Mouse (Mus musculus): ENCODE data around the gene Asb14.
"Not testable (repeated sequence)": the region's sequence is repeated elsewhere in the genome, so short reads cannot be mapped to it uniquely, and the experiment has no call there.

The Asb14 gene

DNA sequence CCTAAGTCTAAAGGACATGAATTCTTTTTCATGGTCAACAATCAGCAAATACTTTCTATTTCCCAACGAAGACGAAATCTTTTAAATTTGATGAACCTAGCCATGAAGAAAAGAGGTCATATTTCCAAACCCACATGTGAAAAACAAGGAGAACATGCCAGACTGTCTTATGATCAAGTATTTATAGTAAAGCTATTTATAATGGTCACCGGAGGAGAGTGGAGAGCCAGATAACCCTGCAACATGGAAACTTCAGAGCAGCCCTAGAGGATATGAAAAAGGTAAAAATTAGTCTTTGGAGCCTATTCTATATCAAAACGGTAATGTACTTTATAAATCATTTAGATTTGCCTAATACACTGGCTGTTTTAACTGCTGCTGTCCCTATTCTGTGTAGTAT is at the start of gene Asb14:
TSS of gene Asb14 (plus strand) at position 166 of the 400 bp plus-strand sequence.
- no peak for DNase-seq (ENCODE audit: low spot score)

GRCm38 (mm10) chr14:26853053-26853452 is 41.3 kb upstream of the Asb14 start:
- no peak for DNase-seq (ENCODE audit: low spot score)

- no peak for DNase-seq (ENCODE audit: low spot score)
These were observed 40.3 kb upstream of the Asb14 start for GRCm38 (mm10) chr14:26854066-26854465.

DNA sequence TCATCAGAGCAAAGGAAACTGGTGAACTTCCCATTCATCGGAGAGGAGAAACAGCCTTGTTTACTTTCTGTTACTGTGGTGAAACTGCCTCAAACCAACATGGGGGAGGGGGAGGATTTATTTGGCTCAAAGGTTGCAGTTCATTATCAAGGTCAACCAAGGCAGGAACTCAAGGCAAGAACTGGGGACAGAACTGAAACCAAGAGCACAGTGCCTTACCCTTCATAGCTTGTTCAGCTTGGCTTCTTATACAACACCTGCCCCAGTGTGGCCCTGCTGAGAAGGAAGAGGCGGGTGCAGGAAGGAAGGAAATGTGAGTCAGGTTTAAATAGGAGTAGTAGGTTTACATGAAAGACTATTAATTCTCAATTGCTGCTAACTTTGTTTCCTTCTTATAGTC is 36.0 kb upstream of the Asb14 start:
- peak; percentile 32 for DNase-seq (ENCODE audit: low spot score)

- DNase-seq (ENCODE audit: low spot score), result no peak
These were observed 35.3 kb upstream of the Asb14 start for GRCm38 (mm10) chr14:26859024-26859423.

GRCm38 (mm10) chr14:26867356-26867755 is 27.0 kb upstream of the Asb14 start:
- DNase-seq (ENCODE audit: low spot score), result no peak

DNA sequence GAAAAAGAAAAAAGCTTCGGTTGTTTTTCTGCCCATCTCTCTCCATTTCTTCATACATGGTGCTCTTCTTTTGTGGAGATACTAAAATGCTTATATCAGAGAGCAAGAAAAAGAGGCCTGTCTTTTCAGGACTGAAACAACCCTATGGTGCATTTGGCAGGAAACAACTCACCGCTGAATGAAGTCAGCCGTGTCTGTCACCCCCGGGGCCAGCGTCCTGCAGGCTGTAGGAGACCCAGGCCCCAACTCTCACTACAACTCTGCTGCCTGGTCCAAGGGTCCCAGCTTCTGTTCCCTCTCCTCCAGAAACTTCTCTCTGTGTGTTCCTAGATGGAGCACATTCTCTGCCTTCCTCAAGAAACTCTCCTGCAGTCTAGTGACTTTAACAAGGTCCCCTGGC is 26.1 kb upstream of the Asb14 start:
- no peak for DNase-seq (ENCODE audit: low spot score)

- DNase-seq (ENCODE audit: low spot score), result no peak
These were observed 15.6 kb upstream of the Asb14 start for GRCm38 (mm10) chr14:26878756-26879155.

DNA sequence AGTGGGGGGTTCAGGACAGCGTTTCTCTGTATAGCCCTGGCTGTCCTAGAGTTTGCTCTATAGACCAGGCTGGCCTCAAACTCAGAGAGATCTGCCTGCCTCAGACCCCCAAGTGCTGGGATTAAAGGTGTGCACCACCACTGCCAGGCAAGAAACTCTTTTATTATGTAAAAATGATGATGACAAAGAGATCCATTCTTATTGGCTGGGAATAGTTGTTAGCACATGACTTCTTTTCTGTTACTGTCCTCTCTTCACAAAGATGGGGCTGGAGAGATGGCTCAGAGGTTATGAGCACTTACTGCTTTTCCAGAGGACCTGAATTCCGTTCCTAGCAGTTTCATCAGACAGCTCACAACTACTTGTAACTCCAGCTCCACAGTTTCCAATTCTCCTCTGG is 14.4 kb upstream of the Asb14 start:
- DNase-seq (ENCODE audit: low spot score), result no peak

DNA sequence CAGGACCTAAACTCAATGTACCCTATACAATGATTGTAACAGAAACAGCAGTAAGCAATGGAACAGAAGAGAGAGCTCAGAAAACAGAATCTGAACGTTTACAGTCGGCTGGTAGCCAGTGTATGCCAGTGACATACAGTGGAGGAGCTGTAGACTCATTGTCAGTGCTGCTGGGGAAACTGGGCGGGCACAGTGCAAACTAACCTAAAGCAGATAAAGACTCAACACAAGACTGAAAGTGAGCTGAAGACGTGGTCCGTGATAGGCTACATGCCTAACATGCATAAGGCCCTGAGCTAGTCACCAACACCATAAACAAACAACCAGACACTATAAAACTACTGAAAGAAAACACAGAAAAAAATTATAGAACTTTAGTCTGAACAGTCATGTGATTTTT is 12.7 kb upstream of the Asb14 start:
- no peak for DNase-seq (ENCODE audit: low spot score)

DNA sequence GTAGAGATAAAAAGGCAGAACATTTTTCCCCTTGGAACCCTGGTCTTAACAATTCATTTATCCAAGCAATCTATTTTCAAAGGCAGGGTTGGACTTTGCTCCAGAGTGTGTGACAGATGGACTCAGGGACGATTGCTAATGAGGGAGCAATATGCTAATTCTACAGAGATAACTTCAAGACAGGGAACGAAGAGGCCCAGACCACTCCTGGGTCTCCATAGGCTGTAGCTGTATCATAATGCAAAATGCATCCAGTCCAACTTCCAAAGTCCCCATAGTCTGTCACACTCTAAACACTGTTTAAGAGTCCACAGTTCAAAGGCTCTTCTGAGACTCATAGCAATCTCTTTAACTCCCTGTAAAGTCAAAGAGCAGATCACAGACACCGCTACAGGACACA is 7.1 kb upstream of the Asb14 start:
- no peak for DNase-seq (ENCODE audit: low spot score)

GRCm38 (mm10) chr14:26890777-26891176 is 3.6 kb upstream of the Asb14 start:
- no peak for DNase-seq (ENCODE audit: low spot score)

DNA sequence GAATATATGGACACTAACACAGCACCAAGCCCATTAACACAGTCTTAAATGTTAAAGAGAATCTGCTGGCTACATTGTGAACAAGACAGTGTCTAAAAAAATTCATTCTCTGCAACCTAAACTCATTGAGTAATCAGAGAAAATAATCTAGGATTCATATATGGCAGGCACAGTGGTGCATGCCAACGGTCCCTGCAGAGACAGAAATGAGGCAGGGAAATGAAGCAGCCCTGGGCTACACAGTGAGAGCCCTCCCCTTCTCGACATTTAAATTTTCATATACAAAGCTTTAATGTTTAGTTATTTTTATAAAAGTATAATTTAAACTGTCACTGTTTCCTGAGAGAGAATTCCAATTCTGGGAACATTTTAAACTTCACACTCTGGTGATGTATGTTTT is 5.1 kb downstream of the Asb14 start:
- no peak for DNase-seq (ENCODE audit: low spot score)

GRCm38 (mm10) chr14:26900893-26901292 is 6.5 kb downstream of the Asb14 start:
- DNase-seq (ENCODE audit: low spot score), result no peak

DNA sequence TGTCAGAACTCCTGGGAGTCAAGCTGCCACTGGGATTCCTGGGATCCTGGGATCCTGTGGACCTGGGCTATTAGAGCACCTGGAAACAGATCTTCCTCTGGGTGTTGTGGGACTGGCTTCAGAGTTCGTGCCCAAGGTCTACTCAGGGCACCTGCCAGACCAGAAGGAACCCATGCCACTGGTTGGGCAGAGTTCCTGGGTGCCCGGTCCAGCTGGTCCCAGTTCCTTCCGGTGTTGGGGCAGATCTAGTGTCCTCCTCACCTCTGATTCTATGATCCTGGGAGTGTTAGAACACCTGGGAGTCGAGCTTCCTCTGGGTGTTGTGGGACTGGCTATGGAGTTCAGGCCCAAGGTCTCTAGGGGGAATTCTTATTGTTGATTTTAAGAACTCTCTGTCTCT is 13.0 kb downstream of the Asb14 start:
- no peak for DNase-seq (ENCODE audit: low spot score)

- not testable (repeated sequence) for DNase-seq (ENCODE audit: low spot score)
These were observed 16.1 kb downstream of the Asb14 start for GRCm38 (mm10) chr14:26910461-26910860.

DNA sequence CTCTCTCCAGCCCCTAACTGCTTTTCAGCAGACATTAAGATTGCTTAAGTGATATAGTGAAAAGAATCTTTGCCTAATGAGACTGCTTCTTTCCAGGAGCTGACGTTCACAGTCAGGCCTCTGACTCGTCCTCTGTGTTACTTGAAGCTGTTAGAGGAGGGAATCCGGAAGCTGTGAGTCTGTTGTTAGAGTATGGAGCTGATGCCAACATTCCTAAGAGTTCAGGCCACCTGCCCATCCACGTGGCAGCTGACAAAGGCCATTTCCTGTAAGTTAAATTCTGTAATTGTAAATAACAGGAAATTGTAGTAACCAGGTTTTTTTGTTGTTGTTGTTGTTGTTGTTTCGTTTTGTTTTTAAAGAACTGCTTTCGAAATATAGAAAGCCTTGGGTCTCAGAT is 16.8 kb downstream of the Asb14 start:
- DNase-seq (ENCODE audit: low spot score), result peak; percentile 34

GRCm38 (mm10) chr14:26911826-26912225 is 17.5 kb downstream of the Asb14 start:
- no peak for DNase-seq (ENCODE audit: low spot score)

GRCm38 (mm10) chr14:26913681-26914268 is 19.4 kb downstream of the Asb14 start:
- DNase-seq (ENCODE audit: low spot score), result no peak

DNA sequence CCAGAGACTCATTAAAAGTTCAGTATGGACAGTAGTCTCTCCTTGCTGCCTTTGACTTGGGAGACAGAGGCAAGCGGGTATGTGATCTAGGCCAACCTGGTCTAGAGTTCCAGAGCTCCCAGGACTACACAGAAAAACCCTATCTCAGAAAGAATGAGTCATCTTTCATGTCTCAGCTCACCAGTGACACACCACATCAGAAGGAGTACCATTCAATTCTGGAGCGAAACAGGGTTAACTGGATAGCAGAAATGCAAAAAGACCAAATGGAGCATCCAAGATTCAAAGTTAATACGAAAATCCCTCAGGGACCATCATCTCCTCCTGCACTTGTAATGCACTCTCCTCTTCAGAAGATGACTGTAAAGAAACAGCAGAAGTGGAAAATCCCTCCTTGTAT is 25.0 kb downstream of the Asb14 start:
- no peak for DNase-seq (ENCODE audit: low spot score)

GRCm38 (mm10) chr14:26923702-26924421 is 29.5 kb downstream of the Asb14 start:
- DNase-seq (ENCODE audit: low spot score), result no peak

DNA sequence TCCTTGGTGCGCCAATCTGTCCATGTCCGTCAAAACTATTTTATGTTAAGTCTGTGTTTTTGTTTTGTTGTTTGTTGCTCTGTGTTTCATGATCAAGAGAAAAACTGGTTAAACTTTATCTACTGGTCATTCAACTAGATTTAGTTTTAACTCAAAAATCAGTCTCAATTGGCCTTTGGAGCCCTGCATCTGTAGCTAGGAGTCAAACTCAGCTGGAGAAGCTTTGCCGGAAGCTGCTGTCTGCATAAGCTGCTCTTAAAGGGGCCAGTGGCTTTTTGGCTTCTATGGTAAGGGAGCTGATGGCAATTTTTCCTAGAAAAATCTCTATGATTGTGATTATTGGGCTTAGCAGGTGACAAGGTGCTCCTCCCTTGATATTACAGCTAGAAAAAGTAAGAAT is 40.5 kb downstream of the Asb14 start:
- no peak for DNase-seq (ENCODE audit: low spot score)

GRCm38 (mm10) chr14:26935558-26935957 is 41.2 kb downstream of the Asb14 start:
- no peak for DNase-seq (ENCODE audit: low spot score)

- DNase-seq (ENCODE audit: low spot score), result not testable (repeated sequence)
These were observed 61.8 kb downstream of the Asb14 start for GRCm38 (mm10) chr14:26956139-26956538.

All from lung, postnatal 25 days (tissue).